Mouse (Mus musculus): Measurements from ENCODE around the gene 4430402I18Rik. TPM values are rescaled to one million over a fixed set of nuclear protein-coding genes. Genes with fewer than 3 reads are reported as not detected.

Gene 4430402I18Rik
- polyA plus RNA-seq, 1 experiment from 2014 or later, result 0.44 TPM

DNA sequence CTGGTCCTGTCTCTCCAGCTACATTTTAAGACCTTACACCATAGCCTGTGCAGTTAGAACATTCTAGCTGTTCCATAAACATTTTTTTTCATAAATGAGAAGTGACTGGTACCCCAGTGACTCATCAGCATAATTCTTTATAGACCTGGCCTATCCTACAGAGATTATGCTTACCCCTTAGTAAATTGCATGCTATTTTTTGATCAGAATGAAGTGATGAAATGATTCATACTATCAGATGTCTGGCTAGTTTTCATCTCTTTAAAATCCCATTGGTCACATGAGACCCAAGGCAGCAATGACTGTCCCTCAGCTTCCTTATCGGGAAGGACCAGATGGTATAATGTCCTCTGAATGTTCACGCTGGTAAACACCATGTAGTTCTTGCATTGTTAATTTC is 66.8 kb downstream of the 4430402I18Rik start:
- Histone ChIP-seq H3K4me1 (replicated peaks) (0 out of 2 replicates have a peak, but pooled peaks cover 4% of the 10 kb centered on the region), H3K27me3 (no peaks in the 10 kb centered on the region; the same call in 1 of the 2 replicates), H3K36me3 (no peaks in the 10 kb centered on the region), H3K9me3 (no peaks in the 10 kb centered on the region), H3K4me2 (no peak overlapping the region), H3K27ac (no peak overlapping the region), H3K4me3 (replicated peaks) (no peak overlapping the region), H3K9ac (replicated peaks) (no peak overlapping the region)
- ATAC-seq (ENCODE audit: insufficient number of reproducible peaks, insufficient read depth, low FRiP score, low TSS enrichment, low read depth), result no peak
- 94% methylated on average over 2 of the region's 2 CpGs for WGBS

DNA sequence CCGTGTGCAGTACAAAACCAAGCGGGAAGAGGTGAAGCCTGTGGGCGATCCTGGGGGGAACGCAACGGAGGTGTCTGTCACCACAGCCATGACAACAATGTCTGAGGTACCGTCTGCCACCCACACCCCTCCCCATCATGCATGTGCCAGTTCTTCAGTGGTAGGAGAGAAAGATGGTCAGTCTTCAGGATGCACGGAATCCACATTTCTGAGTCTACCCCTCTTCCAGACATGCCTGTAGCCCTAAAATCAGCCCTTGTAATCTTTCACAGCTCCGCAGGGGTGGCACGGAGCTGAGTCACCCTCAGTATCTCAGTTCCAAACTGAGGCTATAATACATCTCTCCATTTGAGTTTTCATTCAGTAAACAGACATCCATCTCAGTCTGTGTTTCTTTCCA is 70.1 kb downstream of the 4430402I18Rik start:
- Histone ChIP-seq H3K9ac (replicated peaks) (no peak overlapping the region), H3K36me3 (no peaks in the 10 kb centered on the region), H3K27ac (no peak overlapping the region), H3K4me3 (replicated peaks) (no peak overlapping the region), H3K27me3 (no peaks in the 10 kb centered on the region), H3K4me1 (replicated peaks) (peaks cover 8% of the 10 kb centered on the region; the same call in 1 of the 2 replicates), H3K4me2 (no peak overlapping the region), H3K9me3 (no peaks in the 10 kb centered on the region)
- WGBS, result 78% methylated on average over 9 of the region's 9 CpGs
- ATAC-seq (ENCODE audit: insufficient number of reproducible peaks, insufficient read depth, low FRiP score, low TSS enrichment, low read depth), result no peak

DNA sequence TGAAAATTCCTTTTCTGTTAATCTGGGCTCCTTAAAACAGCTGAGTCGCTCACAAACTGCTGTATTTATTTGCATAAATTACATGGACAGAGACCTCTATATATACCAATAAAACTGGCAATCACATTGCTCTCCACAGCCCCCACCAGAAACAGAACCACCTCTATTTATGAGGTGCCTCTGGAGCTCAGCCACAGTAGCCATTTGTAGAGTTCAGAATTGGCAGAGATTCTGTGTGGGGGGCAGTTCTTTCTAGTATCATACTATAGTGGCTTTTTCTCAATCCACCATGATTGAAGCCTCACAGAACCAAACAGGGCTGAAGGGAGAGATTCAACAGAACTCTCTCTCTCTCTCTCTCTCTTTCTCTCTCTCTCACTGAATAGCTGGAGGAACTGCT is 71.0 kb downstream of the 4430402I18Rik start:
- Histone ChIP-seq H3K27me3 (no peaks in the 10 kb centered on the region), H3K4me2 (no peak overlapping the region), H3K4me1 (replicated peaks) (peaks cover 8% of the 10 kb centered on the region; the same call in 1 of the 2 replicates), H3K9me3 (no peaks in the 10 kb centered on the region), H3K36me3 (no peaks in the 10 kb centered on the region), H3K4me3 (replicated peaks) (no peak overlapping the region), H3K27ac (no peak overlapping the region), H3K9ac (replicated peaks) (no peak overlapping the region)
- no peak for ATAC-seq (ENCODE audit: insufficient number of reproducible peaks, insufficient read depth, low FRiP score, low TSS enrichment, low read depth)
- 74% methylated on average over 1 of the region's 1 CpGs for WGBS

DNA sequence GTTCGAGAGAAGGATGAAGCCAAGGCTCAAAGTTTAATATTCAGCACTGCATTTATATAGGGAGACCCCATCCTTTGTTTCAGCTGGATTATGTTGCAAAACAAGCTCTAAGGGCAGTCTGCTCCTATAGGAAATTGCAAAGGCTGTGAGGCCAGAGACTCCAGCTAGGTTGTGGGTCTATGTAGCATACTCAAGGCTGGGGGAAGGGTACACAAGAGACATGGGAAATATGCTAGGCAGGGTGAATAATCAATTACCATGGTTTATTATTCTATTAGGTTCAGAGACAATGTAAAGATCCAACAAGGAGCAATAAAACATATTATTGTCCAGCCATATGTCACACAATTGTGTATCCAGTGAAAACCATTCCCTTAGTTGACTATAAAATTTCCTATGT is 75.7 kb downstream of the 4430402I18Rik start:
- no peak overlapping the region for H3K27ac ChIP-seq
- H3K4me2 ChIP-seq, result no peak overlapping the region
- 94% methylated on average over 1 of the region's 1 CpGs for WGBS
- no peak overlapping the region for H3K4me3 ChIP-seq (replicated peaks)
- peaks cover 8% of the 10 kb centered on the region; the same call in 1 of the 2 replicates for H3K4me1 ChIP-seq (replicated peaks)
- no peak for ATAC-seq (ENCODE audit: insufficient number of reproducible peaks, insufficient read depth, low FRiP score, low TSS enrichment, low read depth)
- H3K9me3 ChIP-seq, result no peaks in the 10 kb centered on the region
- no peaks in the 10 kb centered on the region for H3K36me3 ChIP-seq
- no peak overlapping the region for H3K9ac ChIP-seq (replicated peaks)
- no peaks in the 10 kb centered on the region for H3K27me3 ChIP-seq

DNA sequence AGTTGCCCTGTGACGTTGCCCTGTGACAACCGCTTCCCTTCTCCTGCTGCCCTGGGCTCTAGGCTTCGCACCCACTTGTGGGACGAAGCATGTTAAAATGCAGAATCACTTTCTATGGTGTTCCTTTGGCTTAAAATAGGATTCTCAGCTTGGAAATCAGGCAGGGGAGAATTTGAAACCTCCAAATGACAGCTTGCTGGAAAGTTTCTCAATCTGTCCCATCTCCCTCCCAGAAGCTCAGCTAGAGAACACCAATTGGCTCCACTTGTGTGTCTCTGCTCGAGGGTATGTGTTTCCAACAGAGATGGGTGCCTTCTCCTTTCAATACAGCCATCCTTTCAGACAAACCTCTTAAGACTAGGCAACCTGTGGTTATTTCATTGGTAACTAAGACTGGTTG is 76.4 kb downstream of the 4430402I18Rik start:
- WGBS, result 64% methylated on average over 5 of the region's 5 CpGs
- ATAC-seq (ENCODE audit: insufficient number of reproducible peaks, insufficient read depth, low FRiP score, low TSS enrichment, low read depth), result no peak
- H3K4me3 ChIP-seq (replicated peaks), result no peak overlapping the region

DNA sequence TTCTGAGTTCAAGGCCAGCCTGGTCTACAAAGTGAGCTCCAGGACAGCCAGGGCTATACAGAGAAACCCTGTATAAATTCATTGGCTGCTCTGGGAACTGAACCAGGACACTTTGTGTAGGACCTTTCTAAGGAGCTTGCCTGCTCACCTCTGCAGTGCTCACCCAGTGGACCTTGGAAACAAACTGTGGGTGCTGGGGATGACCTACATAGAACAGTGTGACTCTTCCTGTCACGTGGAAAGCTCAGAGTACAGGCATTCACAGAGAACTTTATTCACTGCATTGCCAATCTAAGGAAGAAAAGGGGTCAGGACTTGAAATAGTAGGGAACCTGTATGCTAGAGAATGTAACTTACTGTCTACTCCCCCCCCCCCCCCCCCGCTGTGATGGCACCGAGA is 78.3 kb downstream of the 4430402I18Rik start:
- 71% methylated on average over 3 of the region's 3 CpGs for WGBS
- Histone ChIP-seq H3K9me3 (no peaks in the 10 kb centered on the region), H3K4me3 (replicated peaks) (no peak overlapping the region), H3K4me1 (replicated peaks) (peaks cover 4% of the 10 kb centered on the region; the same call in 1 of the 2 replicates), H3K27ac (no peak overlapping the region), H3K4me2 (no peak overlapping the region), H3K36me3 (no peaks in the 10 kb centered on the region), H3K27me3 (no peaks in the 10 kb centered on the region), H3K9ac (replicated peaks) (no peak overlapping the region)
- no peak for ATAC-seq (ENCODE audit: insufficient number of reproducible peaks, insufficient read depth, low FRiP score, low TSS enrichment, low read depth)

More for the DNA sequence above, 76.4 kb downstream of the 4430402I18Rik start:
- H3K9ac ChIP-seq (replicated peaks), result no peak overlapping the region
- no peaks in the 10 kb centered on the region for H3K27me3 ChIP-seq
- H3K27ac ChIP-seq, result no peak overlapping the region
- H3K4me1 ChIP-seq (replicated peaks), result peaks cover 4% of the 10 kb centered on the region; the same call in 1 of the 2 replicates
- H3K36me3 ChIP-seq, result no peaks in the 10 kb centered on the region
- H3K4me2 ChIP-seq, result no peak overlapping the region
- H3K9me3 ChIP-seq, result no peaks in the 10 kb centered on the region

DNA sequence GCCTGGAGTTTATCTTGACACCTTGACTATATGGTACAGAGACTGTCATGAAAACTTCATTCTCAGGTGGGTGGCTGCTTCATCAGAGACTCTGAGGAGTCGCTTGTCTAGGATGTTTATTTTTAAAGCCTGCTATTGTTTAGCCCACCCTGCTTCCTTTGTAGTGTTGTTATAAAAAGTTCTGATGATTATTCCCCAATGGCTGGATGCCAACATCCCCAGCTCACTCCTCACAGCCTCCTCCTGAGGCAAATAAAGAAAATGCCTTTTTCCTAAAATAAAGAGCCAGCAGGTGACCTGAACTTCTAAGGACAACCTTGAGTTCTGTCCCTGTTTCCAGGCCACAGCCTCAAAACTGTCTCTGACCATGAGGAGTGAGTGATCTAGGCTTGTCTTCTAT is 79.1 kb downstream of the 4430402I18Rik start:
- no peak overlapping the region for H3K27ac ChIP-seq
- H3K36me3 ChIP-seq, result no peaks in the 10 kb centered on the region
- H3K9me3 ChIP-seq, result no peaks in the 10 kb centered on the region
- H3K4me3 ChIP-seq (replicated peaks), result no peak overlapping the region
- peaks cover 4% of the 10 kb centered on the region; the same call in 1 of the 2 replicates for H3K4me1 ChIP-seq (replicated peaks)
- H3K4me2 ChIP-seq, result no peak overlapping the region
- no peak for ATAC-seq (ENCODE audit: insufficient number of reproducible peaks, insufficient read depth, low FRiP score, low TSS enrichment, low read depth)
- H3K9ac ChIP-seq (replicated peaks), result no peak overlapping the region
- no peaks in the 10 kb centered on the region for H3K27me3 ChIP-seq
- WGBS, result 67% methylated on average over 1 of the region's 1 CpGs

DNA sequence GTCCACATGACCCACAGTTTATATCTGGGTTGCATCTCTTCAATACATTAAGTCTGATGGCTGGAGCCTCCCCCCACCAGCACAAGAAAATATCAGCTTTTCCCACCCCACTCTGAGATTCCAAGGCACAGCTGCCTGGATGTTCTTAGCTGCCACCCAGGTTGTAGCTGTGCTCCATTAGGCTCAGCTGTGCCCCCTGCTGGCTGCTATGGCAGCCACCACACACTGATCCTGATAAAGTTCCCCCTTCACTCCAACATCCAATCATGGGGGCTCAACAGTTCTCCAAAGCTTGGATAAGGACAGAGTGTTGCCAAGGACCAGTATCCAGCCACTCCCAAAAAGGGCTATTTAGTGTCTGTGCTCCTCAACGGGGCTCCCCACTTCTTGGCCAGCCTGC is 84.5 kb downstream of the 4430402I18Rik start:
- WGBS, result 73% methylated on average over 1 of the region's 1 CpGs
- Histone ChIP-seq H3K9ac (replicated peaks) (no peak overlapping the region), H3K4me2 (no peak overlapping the region), H3K27ac (no peak overlapping the region), H3K27me3 (no peaks in the 10 kb centered on the region), H3K36me3 (no peaks in the 10 kb centered on the region), H3K9me3 (no peaks in the 10 kb centered on the region), H3K4me3 (replicated peaks) (no peak overlapping the region), H3K4me1 (replicated peaks) (no peaks in the 10 kb centered on the region)
- no peak for ATAC-seq (ENCODE audit: insufficient number of reproducible peaks, insufficient read depth, low FRiP score, low TSS enrichment, low read depth)

DNA sequence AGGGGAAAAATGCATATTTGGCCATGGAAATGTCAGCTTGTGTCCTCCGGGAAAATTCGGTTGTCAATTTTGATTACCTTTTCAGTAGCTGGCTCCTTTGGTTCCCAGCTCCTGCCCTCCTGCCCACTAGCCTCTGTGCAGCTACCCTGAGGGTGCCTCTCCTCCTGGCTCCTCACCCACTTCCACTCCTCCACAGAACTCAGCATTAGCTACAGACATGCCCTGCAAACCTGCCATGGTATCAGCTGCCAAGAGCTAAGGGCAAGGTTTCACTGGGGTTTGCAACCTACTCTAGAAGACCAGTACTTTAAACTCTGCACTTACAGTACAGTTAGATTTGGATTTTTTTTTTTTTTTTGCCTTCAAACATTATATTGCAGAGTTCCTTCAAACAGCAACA is 88.1 kb downstream of the 4430402I18Rik start:
- H3K9me3 ChIP-seq, result no peaks in the 10 kb centered on the region
- H3K9ac ChIP-seq (replicated peaks), result no peak overlapping the region
- H3K4me1 ChIP-seq (replicated peaks), result no peaks in the 10 kb centered on the region
- no peak for ATAC-seq (ENCODE audit: insufficient number of reproducible peaks, insufficient read depth, low FRiP score, low TSS enrichment, low read depth)
- no peaks in the 10 kb centered on the region for H3K27me3 ChIP-seq
- H3K36me3 ChIP-seq, result no peaks in the 10 kb centered on the region
- no peak overlapping the region for H3K27ac ChIP-seq
- H3K4me2 ChIP-seq, result no peak overlapping the region
- WGBS, result 88% methylated on average over 2 of the region's 2 CpGs
- no peak overlapping the region for H3K4me3 ChIP-seq (replicated peaks)

DNA sequence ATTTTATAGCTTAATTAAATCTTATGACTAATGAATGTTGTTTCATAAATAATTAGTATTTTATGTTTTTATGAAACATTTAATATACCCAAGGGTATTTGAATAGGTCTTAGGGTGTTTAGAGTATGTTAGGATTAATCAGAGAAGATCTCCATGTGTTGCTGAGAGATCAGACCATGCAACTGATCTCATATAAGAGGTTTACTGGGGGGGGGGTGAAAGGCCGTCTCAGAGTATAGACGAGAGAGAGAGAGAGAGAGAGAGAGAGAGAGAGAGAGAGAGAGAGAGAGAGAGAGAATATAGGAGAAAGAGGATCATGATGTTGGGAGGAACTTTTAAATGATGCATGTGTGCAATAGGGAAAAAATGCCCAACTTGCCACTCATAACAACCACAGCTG is 97.2 kb downstream of the 4430402I18Rik start:
- Histone ChIP-seq H3K27me3 (no peaks in the 10 kb centered on the region), H3K4me2 (no peak overlapping the region), H3K9me3 (no peaks in the 10 kb centered on the region), H3K9ac (replicated peaks) (no peak overlapping the region), H3K4me1 (replicated peaks) (peaks cover 6% of the 10 kb centered on the region; the same call in 1 of the 2 replicates), H3K4me3 (replicated peaks) (no peak overlapping the region), H3K27ac (no peak overlapping the region), H3K36me3 (no peaks in the 10 kb centered on the region)
- ATAC-seq (ENCODE audit: insufficient number of reproducible peaks, insufficient read depth, low FRiP score, low TSS enrichment, low read depth), result no peak
- 64% methylated on average over 2 of the region's 2 CpGs for WGBS

DNA sequence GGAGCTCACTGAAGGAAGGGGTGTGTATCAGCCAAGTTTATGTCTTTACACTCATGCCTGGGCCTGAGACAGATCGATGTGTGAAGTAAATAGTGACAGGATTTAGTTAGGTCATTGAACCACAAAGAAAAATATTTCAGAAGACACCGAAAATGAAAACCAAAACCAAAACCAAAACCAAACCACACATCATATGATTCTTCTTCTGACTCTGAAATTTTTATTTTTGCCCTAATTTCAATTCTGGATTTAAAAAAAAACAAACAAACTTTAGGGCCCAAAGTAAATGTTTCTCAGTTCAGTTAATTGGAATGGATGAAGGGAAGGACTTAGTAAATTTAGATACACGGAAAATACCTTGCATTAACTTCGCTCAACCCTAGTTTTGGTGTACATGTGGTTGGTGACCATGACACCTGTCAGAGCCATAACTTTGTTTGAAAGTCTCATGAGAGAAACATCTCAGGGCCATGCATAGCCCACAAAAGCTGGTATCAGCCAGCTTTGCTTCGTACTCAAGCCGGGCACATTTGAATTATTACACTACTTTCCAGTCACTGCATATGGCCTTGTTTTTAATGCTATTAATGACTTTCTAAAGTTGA is 98.2 kb downstream of the 4430402I18Rik start:
- H3K27ac ChIP-seq, result no peak overlapping the region
- no peak overlapping the region for H3K4me2 ChIP-seq
- H3K9me3 ChIP-seq, result no peaks in the 10 kb centered on the region
- H3K4me1 ChIP-seq (replicated peaks), result peaks cover 6% of the 10 kb centered on the region; the same call in 1 of the 2 replicates
- H3K27me3 ChIP-seq, result no peaks in the 10 kb centered on the region
- ATAC-seq (ENCODE audit: insufficient number of reproducible peaks, insufficient read depth, low FRiP score, low TSS enrichment, low read depth), result no peak
- H3K36me3 ChIP-seq, result no peaks in the 10 kb centered on the region
- H3K4me3 ChIP-seq (replicated peaks), result no peak overlapping the region
- H3K9ac ChIP-seq (replicated peaks), result no peak overlapping the region
- 84% methylated on average over 6 of the region's 6 CpGs for WGBS

DNA sequence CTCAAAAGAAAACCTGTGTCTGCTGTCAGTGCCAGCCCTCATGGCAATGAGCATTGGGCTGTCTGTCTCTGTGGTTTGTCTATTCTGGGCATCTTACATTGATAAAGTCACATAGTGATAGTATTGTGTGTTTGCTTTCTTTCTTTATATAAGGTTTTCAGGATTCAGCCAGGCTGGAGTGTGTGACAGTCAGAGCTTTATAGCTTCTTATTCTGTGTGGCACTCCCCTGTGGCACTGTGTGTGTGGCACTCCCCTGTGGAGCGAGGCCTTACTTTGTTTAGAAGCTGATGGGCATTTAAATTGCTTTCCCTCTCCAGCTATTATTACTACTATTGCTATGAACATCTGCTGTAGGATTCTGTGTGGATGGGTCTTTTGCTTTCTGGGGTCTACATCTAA is 102.1 kb downstream of the 4430402I18Rik start:
- 77% methylated on average over 1 of the region's 1 CpGs for whole genome bisulfite sequencing

More for the DNA sequence above, 102.1 kb downstream of the 4430402I18Rik start:
- H3K4me2 ChIP-seq, result no peak overlapping the region
- no peak overlapping the region for H3K27ac ChIP-seq
- no peak for ATAC-seq (ENCODE audit: insufficient number of reproducible peaks, insufficient read depth, low FRiP score, low TSS enrichment, low read depth)
- no peaks in the 10 kb centered on the region for H3K9me3 ChIP-seq
- H3K4me1 ChIP-seq (replicated peaks), result no peaks in the 10 kb centered on the region
- no peaks in the 10 kb centered on the region for H3K27me3 ChIP-seq
- no peaks in the 10 kb centered on the region for H3K36me3 ChIP-seq
- no peak overlapping the region for H3K9ac ChIP-seq (replicated peaks)
- H3K4me3 ChIP-seq (replicated peaks), result no peak overlapping the region
